Mouse (Mus musculus): ENCODE data around the gene Proser3.

The Proser3 gene

DNA sequence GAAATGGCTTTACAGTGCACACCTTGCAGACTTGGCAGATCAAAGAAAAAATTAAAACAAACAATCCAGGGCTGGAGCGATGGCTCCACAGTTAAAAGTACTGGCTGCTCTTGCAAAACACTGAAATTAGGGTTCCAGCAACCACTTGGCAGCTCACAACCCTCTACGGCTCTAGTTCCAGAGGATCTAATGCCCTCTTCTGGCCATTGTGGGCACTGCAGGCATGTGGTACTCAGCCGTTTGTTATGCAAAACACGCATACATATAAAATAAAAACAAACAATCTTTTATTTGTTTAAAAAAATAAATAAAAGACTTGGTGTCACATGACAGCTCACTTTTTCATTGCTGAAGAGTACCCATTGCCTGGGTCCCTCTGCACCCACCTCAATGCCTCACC is 59.3 kb downstream of the Proser3 start:
- DNase-seq (ENCODE audit: extremely low read depth, low read depth, low spot score) = no peak

DNA sequence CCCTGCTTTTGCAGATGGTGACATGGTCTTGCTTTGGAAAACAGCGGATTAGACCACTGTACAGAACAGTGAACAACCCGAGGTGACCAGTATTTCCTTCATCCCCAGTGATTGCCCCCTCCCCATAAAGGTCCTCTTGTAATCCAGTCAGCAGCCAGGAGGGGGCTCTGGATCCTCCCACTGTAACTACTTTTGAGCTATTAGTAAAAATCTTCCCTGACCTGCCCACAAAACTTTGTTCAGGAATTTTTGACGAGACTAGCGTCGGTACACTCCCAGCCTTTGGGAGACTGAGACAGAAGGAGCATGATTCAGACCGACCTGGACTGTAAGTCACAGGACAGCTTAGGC is 61.2 kb downstream of the Proser3 start:
- no peak for DNase-seq (ENCODE audit: extremely low read depth, low read depth, low spot score)

DNA sequence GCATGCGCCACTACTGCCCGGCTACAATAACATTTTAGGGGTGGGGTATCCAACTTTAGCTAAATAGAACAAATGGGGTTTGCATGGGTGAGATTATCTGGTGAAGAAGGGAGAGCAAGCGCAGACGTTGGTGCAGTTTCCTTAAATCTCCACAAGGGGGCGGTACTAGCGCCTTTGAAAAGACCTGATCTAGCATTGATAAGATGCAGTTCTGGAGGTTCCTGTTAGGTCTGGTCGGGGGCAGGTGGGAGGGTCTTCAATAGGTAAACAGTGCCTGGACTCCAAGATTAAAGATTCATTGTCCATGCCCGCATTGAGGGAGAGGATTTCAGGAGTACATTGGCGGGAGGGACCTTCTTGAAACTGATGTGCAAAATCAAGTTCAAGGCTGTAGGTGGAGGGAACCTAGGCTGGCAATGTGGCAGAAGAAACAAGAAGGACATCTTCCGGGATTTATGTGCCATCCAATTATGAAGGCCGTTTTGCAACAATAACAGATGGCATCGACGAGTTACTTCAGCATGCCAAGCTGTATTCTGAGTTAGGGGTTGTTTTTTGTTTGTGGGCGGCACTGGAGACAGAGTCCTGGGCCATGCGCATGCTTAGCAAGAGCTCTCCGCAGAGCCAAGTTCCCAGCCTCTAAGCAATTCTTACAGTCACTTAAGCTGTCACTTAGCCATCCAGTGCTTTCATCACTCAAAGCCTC is 61.7 kb downstream of the Proser3 start:
- no peak for DNase-seq (ENCODE audit: extremely low read depth, low read depth, low spot score)

All from fat pad, adult 2 months (tissue).